Mouse (Mus musculus): ENCODE measurements around the gene Ntrk2.

Gene Ntrk2

GRCm38 (mm10) chr13:58924486-58924885, 118.1 kb downstream of the Ntrk2 start:
- no peak for DNase-seq (ENCODE audit: low read depth)

- no peak for DNase-seq (ENCODE audit: low read depth)
These were observed 120.8 kb downstream of the Ntrk2 start for GRCm38 (mm10) chr13:58927186-58927585.

- DNase-seq (ENCODE audit: low read depth): no peak
These were observed 121.4 kb downstream of the Ntrk2 start for GRCm38 (mm10) chr13:58927656-58928226.

GRCm38 (mm10) chr13:58928668-58929436, 122.5 kb downstream of the Ntrk2 start:
- no peak for DNase-seq (ENCODE audit: low read depth)

- DNase-seq (ENCODE audit: low read depth): no peak
These were observed 123.8 kb downstream of the Ntrk2 start for GRCm38 (mm10) chr13:58930161-58930560.

GRCm38 (mm10) chr13:58933126-58933525, 126.8 kb downstream of the Ntrk2 start:
- DNase-seq (ENCODE audit: low read depth): no peak

GRCm38 (mm10) chr13:58934576-58935110, 128.3 kb downstream of the Ntrk2 start:
- DNase-seq (ENCODE audit: low read depth): no peak

- DNase-seq (ENCODE audit: low read depth): no peak
These were observed 129.7 kb downstream of the Ntrk2 start for GRCm38 (mm10) chr13:58935956-58936495.

GRCm38 (mm10) chr13:58937884-58938283, 131.5 kb downstream of the Ntrk2 start:
- DNase-seq (ENCODE audit: low read depth): no peak

- no peak for DNase-seq (ENCODE audit: low read depth)
These were observed 132.1 kb downstream of the Ntrk2 start for GRCm38 (mm10) chr13:58938464-58938863.

- DNase-seq (ENCODE audit: low read depth): no peak
These were observed 133.8 kb downstream of the Ntrk2 start for GRCm38 (mm10) chr13:58940208-58940607.

GRCm38 (mm10) chr13:58940798-58941197, 134.4 kb downstream of the Ntrk2 start:
- DNase-seq (ENCODE audit: low read depth): no peak

- DNase-seq (ENCODE audit: low read depth): no peak
These were observed 139.4 kb downstream of the Ntrk2 start for GRCm38 (mm10) chr13:58945781-58946180.

- no peak for DNase-seq (ENCODE audit: low read depth)
These were observed 140.2 kb downstream of the Ntrk2 start for GRCm38 (mm10) chr13:58946589-58946988.

- no peak for DNase-seq (ENCODE audit: low read depth)
These were observed 140.7 kb downstream of the Ntrk2 start for GRCm38 (mm10) chr13:58947056-58947455.

- no peak for DNase-seq (ENCODE audit: low read depth)
These were observed 148.0 kb downstream of the Ntrk2 start for GRCm38 (mm10) chr13:58954331-58954730.

- no peak for DNase-seq (ENCODE audit: low read depth)
These were observed 148.4 kb downstream of the Ntrk2 start for GRCm38 (mm10) chr13:58954764-58955163.

- DNase-seq (ENCODE audit: low read depth): no peak
These were observed 148.9 kb downstream of the Ntrk2 start for GRCm38 (mm10) chr13:58955237-58955777.

- no peak for DNase-seq (ENCODE audit: low read depth)
These were observed 152.0 kb downstream of the Ntrk2 start for GRCm38 (mm10) chr13:58958171-58958904.

- no peak for DNase-seq (ENCODE audit: low read depth)
These were observed 154.0 kb downstream of the Ntrk2 start for GRCm38 (mm10) chr13:58960321-58960720.

- no peak for DNase-seq (ENCODE audit: low read depth)
These were observed 158.5 kb downstream of the Ntrk2 start for GRCm38 (mm10) chr13:58964701-58965359.

- no peak for DNase-seq (ENCODE audit: low read depth)
These were observed 159.5 kb downstream of the Ntrk2 start for GRCm38 (mm10) chr13:58965826-58966225.
